Mouse (Mus musculus): Measurements from ENCODE around the gene Ncan.

DNA sequence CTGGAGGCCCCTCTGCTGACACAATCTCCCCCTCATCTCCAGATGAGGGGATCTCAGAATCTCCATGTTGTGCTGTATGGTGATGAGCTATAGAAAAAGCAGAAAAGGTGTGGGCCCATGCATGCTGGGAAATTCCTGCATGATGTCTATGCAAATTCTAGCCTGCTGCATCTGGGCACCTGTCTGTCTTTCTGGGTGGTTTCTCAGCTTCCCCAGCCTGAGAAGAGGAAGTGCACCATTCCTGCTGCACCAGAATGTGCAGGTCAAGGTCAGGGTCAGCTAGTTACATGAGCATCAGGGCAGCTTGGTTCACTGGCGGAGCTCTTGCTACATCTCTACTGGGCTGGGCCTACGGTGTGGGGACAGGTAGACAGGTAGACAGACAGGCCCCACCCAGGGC is 10.2 kb downstream of the Ncan start:
- TF ChIP-seq GATA1 (IDR thresholded peaks at IDR 0.05; ENCODE audit: low read length) = no peak
- no peak for TF ChIP-seq TAL1 (IDR thresholded peaks at IDR 0.05; ENCODE audit: low read length)

Data from erythroblast, embryonic 14.5 days (primary cell).